Mouse (Mus musculus): ENCODE measurements around the gene Tax1bp3.

Tax1bp3 gene

GRCm38 (mm10) chr11:73223966-73224365 lies 47.1 kb downstream of the Tax1bp3 start:
- intact Hi-C loops (cut with DNase I): loop anchor here (10.0 kb wide), 1 partner anchor 1151 kb away; no protein-coding TSS in a partner anchor

- intact Hi-C loops (cut with DNase I): loop anchor here (10.0 kb wide), 1 partner anchor 1149 kb away; no protein-coding TSS in a partner anchor
Measured at GRCm38 (mm10) chr11:73225856-73226255, 49.0 kb downstream of the Tax1bp3 start.

- intact Hi-C loops (cut with DNase I): loop anchor here (10.0 kb wide), 1 partner anchor 1146 kb away; no protein-coding TSS in a partner anchor
Measured at GRCm38 (mm10) chr11:73228881-73229280, 52.0 kb downstream of the Tax1bp3 start.

GRCm38 (mm10) chr11:73230081-73230480 lies 53.2 kb downstream of the Tax1bp3 start:
- intact Hi-C loops (cut with DNase I): no loop called here

- intact Hi-C loops (cut with DNase I): no loop called here
Measured at GRCm38 (mm10) chr11:73232513-73232912, 55.6 kb downstream of the Tax1bp3 start.
